Mouse (Mus musculus) erythroid progenitor cell, adult 5-6 weeks (primary cell): ENCODE results near the gene Klhdc8b. TPM values are rescaled to one million over a fixed set of nuclear protein-coding genes. Genes with fewer than 3 reads are reported as not detected.

Source experiments
- ATAC-seq: replicated peaks from 2 replicates; pipeline ENCODE4 v1.8.0; 2016; ENCODE audit warnings: moderate number of reproducible peaks, mild to moderate bottlenecking, moderate TSS enrichment, inconsistent platforms; ENCODE audit not compliant: poor library complexity, low FRiP score, severe bottlenecking
- total RNA-seq, 2 experiments: library from RNA; stranded (forward) in 1 of 2; stranded (reverse) in 1 of 2; fragments of 150-400 nt in 1 of 2; fragments of 186-747, 209-891 nt in 1 of 2; gene quantifications; 2 replicates each; pipeline versions ENCODE4 v1.2.3 to v1.2.4; 2015 to 2017; ENCODE audit warnings: low replicate concordance in 2 of 2

The Klhdc8b gene
- total RNA-seq, 2 experiments from 2014 or later: 2.5 TPM; not detected in 1

DNA sequence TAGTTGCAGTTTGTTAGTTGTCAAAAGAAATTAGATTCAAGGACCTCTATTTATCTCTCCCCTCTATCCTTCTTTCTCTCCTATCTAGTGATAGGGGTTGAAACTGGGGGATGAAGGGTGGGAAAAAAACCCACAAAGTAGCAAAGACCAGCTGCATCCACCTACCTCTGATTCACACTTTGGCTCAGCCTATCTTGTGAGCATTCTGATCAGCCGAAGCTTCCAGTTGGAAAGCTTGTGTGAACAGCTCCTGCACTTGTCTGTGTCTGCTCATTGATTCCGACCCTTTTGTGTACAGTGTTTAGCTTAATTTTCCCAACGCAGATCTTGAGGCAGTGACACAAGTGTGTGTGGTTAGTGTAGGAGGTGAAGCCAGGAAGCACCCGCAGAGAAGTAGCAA lies 7.9 kb downstream of the Klhdc8b start:
- ATAC-seq: no peak

DNA sequence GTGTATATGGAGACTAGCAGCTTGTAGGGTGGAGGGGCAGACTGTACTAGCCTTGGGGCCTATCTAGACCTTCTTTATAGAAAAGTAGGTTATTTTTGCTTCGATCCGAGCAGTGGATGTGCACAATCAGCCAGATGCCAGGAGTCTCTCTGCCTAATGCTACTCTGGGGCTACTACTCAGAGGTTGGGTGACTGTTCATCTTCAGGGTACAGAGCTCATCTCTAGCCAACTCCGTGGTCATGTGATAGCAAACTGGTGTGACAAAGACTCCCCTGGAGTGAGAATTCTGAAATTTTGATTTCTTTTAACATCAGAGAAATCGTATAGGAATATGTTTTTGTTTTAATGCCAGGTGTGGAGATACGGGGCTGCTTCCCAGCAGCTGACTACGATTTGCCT lies 8.5 kb downstream of the Klhdc8b start:
- no peak; the same call in 1 of the 2 replicates for ATAC-seq

GRCm38 (mm10) chr9:108452291-108452906 lies 9.0 kb downstream of the Klhdc8b start:
- ATAC-seq: peak; percentile 83

DNA sequence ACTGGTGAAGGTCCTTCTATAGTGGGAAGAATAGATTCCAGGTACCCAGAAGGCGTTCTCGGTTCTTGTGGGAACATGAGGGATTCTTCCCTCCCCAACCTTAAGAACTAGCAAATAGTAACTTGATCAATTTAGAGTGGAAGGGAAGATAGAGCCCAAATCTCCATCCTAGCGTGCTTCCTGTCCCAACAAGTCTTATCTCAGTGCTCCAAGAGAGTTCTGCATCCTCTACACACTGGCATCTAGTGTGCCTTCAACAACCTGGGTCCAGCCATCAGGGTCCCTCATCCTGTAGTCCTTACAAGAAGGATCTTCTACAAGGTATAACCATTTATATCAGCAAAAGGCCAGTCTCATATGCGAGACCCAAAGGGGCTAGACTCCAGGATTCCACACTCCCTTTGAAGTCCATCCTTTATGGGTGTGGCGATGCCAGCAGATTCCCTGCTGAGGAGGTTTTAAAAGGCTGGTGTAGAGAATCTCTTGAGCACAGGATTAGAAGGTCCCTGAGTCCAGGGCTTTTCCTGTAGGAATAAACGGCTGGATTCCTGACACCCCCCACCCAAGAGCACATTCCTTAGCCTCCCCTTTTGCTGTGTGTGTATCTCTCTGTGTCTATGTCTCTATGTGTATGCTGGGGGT lies 9.7 kb downstream of the Klhdc8b start:
- no peak for ATAC-seq

GRCm38 (mm10) chr9:108451170-108451493 lies 10.2 kb downstream of the Klhdc8b start:
- ATAC-seq: peak; percentile 58

GRCm38 (mm10) chr9:108450292-108451169 lies 10.8 kb downstream of the Klhdc8b start:
- ATAC-seq: no peak

DNA sequence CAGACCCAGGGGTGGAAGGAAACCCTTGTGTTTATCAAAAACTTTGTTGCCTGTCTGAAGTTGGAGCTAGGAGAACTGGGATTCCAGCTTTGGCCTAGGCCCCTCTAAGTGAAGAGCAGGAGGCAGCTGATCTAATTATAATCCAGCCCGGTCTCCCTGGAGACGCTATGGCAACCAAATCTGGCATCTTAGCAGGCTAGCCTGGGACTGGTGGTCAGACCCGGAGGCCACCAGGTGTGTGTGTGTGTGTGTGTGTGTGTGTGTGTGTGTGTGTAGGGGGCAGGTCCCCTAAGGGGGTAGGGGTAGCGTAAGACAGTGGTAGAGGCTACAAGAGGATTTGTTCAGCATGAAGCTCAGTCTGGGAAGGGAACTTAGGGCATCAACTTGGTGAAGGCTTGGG lies 11.5 kb downstream of the Klhdc8b start:
- ATAC-seq: no peak

DNA sequence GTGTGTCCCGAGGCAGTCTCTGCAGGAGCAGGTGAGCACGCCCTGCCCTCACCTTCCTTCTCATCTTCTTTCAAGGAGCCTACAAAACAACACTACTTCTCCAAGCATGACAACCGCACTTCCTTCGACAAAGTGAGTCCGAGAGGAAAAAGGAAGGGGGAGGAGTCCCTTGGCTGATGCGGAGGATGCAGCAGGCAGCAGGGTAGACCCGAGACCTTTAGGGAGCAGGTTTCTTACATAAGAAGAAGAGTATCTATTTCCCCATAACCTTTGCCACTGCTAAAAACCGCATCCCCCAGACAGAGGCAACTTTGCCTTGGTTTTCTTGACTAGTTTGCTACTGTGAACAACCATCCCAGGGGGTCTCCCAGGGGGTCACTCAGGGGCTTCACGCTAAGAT lies 16.3 kb downstream of the Klhdc8b start:
- no peak for ATAC-seq

DNA sequence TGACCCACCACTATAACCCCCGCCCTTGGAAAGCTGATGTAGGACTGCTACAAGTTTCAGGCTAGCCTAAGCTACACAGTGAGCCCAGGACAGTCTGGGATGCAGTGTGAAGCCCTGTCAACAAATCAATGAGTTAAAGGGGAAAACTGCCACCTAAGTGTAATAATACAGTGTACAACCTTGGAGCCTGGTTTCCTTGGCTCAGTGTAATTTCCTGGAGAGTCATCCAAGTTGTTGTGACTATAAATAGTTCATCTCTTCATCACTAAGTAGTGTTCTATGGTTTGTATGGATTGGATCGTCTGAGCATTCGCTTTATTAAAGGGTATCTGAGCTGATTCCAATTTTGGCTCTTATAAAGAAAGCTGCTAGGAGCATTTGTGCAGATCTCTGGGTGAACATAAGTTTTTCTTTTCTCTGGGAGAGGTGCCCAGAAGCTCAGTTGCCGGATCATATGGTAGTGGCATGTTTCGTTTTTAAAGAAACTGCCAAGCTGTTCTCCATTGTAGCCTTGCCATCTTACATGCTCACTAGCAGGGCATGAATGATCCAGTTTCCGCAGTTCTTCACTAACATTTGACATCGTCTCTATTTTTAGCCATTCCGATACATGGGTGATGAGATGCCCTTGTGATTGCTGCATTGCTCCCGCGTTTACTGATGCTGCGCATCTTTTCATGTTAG lies 20.0 kb downstream of the Klhdc8b start:
- ATAC-seq: no peak

DNA sequence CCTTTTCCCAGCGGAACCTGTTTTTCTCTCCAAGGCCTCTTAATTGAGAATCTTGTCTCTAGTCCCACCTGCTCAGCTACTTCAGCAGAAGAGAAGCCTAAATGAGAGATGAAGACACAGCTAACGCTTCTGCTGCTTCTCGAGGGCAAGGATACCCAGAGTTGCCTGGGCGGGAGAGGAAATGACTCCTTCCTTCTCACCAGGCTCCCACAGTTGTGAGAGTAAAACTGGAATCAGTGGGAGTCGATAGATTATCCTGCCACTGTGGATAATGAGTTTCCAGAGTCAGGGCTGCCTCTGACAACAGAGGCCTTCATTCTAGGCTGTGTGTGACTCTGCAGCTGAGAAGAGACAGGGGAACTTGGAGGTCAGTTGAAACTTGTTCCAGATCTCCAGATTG lies 20.9 kb downstream of the Klhdc8b start:
- no peak for ATAC-seq

GRCm38 (mm10) chr9:108439176-108439575 lies 22.2 kb downstream of the Klhdc8b start:
- no peak for ATAC-seq

- ATAC-seq: no peak
These were observed 25.2 kb downstream of the Klhdc8b start, which contains the start of gene BC048562 for GRCm38 (mm10) chr9:108436182-108436581. Gene BC048562, plus strand, starts transcription at chr9:108436482.

- peak; percentile 82 for ATAC-seq
These were observed 29.8 kb downstream of the Klhdc8b start for GRCm38 (mm10) chr9:108431431-108432067.

DNA sequence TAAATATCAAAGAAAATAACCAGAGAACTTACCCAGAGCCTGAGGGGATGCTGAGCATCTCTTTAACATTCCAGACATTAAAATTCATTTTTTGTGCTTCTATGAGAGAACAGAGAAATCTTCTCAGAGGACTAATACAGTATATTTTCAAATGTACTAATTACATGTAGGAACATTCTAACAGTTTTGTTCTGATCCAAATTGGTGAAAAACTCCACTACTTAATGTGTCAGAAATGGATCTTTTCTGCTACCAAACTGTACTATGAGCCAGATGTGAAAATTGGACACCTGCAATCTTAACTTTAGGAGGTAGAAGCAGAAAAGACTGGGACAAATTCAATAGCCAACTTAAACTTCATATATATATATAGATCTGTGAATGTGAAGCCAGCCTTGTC lies 33.0 kb downstream of the Klhdc8b start, which contains the start of gene Ccdc36:
Gene Ccdc36, minus strand, starts transcription at position 101 of the 400 bp plus-strand sequence.
- ATAC-seq: no peak

DNA sequence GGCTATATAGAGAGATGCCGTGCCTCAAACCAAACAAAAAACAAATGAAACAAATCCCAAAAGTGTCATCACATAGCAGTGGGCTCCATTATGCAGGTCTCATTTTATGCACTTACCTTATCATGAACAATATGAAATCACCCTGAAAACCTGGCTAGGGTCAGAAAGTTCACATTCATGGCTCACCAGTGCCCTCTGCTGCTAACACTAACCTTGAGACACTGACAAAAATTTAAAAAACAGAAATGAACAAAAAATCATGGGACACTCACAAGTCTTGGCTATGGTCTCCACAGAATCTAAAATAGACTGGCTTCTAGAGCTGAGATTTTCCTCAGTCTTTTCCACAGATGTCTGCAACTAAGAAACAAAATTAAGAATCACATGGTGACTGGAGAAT lies 49.2 kb downstream of the Klhdc8b start:
- ATAC-seq: no peak

GRCm38 (mm10) chr9:108411381-108411942 lies 49.9 kb downstream of the Klhdc8b start:
- no peak for ATAC-seq

GRCm38 (mm10) chr9:108409535-108409934 lies 51.8 kb downstream of the Klhdc8b start:
- ATAC-seq: no peak

GRCm38 (mm10) chr9:108404451-108404850 lies 56.9 kb downstream of the Klhdc8b start:
- no peak for ATAC-seq

DNA sequence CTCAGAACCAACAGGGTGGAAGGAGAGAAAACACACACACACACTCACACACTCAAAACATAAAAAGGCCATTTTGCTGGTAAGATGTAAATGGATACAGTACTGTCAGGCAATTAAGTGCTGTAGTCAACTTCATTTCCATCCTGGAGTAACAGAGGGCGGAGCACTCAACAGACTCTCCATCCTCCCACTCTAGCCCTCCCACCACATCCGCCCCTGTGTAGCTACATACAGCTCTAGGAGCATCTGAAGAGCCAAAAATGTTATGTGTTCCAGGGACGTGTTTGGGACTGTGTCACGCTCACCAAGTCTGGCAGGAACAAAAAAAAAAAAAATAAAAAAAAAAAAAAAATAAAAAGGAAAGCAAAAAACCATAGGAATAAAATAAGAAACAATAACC lies 58.3 kb downstream of the Klhdc8b start:
- no peak for ATAC-seq
